In the genomic region with DNA sequence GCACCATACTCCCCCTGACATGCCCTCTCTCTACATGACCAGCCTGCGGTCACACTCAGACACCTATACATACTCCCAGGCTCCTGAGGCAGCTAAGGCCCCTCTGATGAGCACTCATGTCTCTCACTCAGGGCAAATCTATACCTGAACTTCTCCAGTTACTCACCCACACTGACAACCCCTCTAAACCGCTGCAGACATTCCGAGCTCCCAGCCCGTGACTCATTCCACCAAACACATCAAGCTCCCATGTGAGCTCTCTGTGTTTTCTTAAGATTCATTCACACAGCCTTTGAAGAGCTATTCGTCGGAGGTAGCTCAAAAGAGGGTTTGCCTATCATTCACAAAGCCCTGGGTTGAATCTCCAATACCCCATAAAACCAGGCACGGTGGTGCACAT, we compare ENCODE assay signal across 18 mouse cellular contexts.
A peak's percentile ranks its signal among the peaks of the same experiment; 100 is the strongest.
DNase-seq lines count a peak whose midpoint lies in the region; ATAC-seq and TF ChIP-seq lines count a peak whose summit lies in the region.
"Had no signal": no experiment of that assay in that cellular context is flagged by ENCODE, and none has a peak within 500 bp of the region (broad histone marks: within the 10 kb centered on the region; RNA-seq: fewer than 3 reads in every experiment).

No protein-coding gene starts in this region.

- 55% methylated on average over 7 of the region's 7 CpGs for WGBS in embryonic facial prominence, embryonic 14.5 days
- 74% methylated on average over 7 of the region's 7 CpGs for WGBS in embryonic facial prominence, embryonic 10.5 days
- WGBS in midbrain, embryonic 11.5 days, result 74% methylated on average over 7 of the region's 7 CpGs
- 69% methylated on average over 7 of the region's 7 CpGs for whole genome bisulfite sequencing in midbrain, embryonic 16.5 days
- WGBS in stomach, postnatal 0 days, result 46% methylated on average over 7 of the region's 7 CpGs

- ATAC-seq in embryonic facial prominence, embryonic 14.5 days (ENCODE audit: low read depth), result no peak
- ATAC-seq in midbrain, embryonic 11.5 days (ENCODE audit: low FRiP score), result no peak
- ATAC-seq in midbrain, embryonic 16.5 days, result no peak
- ATAC-seq in activated CD4-positive, CD25-positive, alpha-beta regulatory T cell, adult 4 months, result no peak
- no peak for ATAC-seq in stomach, postnatal 0 days (ENCODE audit: low FRiP score, low TSS enrichment)
- ATAC-seq: forebrain, embryonic 13.5 days; intestine, embryonic 16.5 days had no signal

- TF ChIP-seq EP300 in stomach, postnatal 0 days (optimal IDR thresholded peaks at IDR 0.05), result no peak

- no peaks in the 10 kb centered on the region for H3K36me3 ChIP-seq in embryonic facial prominence, embryonic 14.5 days (ENCODE audit: control insufficient read depth, insufficient read depth, low read length)
- no peaks in the 10 kb centered on the region for H3K36me3 ChIP-seq in embryonic facial prominence, embryonic 10.5 days (replicated peaks)
- H3K36me3 ChIP-seq in midbrain, embryonic 11.5 days (ENCODE audit: control insufficient read depth, insufficient read depth, low read length), result no peaks in the 10 kb centered on the region
- no peaks in the 10 kb centered on the region for H3K36me3 ChIP-seq in midbrain, embryonic 16.5 days (ENCODE audit: control insufficient read depth, insufficient read depth, low read length)
- no peaks in the 10 kb centered on the region for H3K36me3 ChIP-seq in stomach, postnatal 0 days (ENCODE audit: control insufficient read depth, insufficient read depth, low read length)
- H3K36me3 ChIP-seq: heart, embryonic 15.5 days; hindbrain, embryonic 15.5 days had no signal

- H3K9me3 ChIP-seq in embryonic facial prominence, embryonic 14.5 days (ENCODE audit: control insufficient read depth, low read length), result no peaks in the 10 kb centered on the region
- H3K9me3 ChIP-seq in embryonic facial prominence, embryonic 10.5 days, result no peaks in the 10 kb centered on the region
- no peaks in the 10 kb centered on the region for H3K9me3 ChIP-seq in midbrain, embryonic 11.5 days (ENCODE audit: control insufficient read depth, low read length)
- no peaks in the 10 kb centered on the region for H3K9me3 ChIP-seq in midbrain, embryonic 16.5 days (replicated peaks; ENCODE audit: control insufficient read depth, low read length, poor library complexity, severe bottlenecking)
- H3K9me3 ChIP-seq in stomach, postnatal 0 days (ENCODE audit: control insufficient read depth, low read length), result no peaks in the 10 kb centered on the region
- H3K9me3 ChIP-seq: forebrain, embryonic 13.5 days; heart, embryonic 15.5 days; hindbrain, embryonic 15.5 days had no signal

- no peaks in the 10 kb centered on the region for H3K4me1 ChIP-seq in embryonic facial prominence, embryonic 14.5 days (ENCODE audit: control insufficient read depth, insufficient read depth, low read length)
- peaks cover 15% of the 10 kb centered on the region for H3K4me1 ChIP-seq in embryonic facial prominence, embryonic 10.5 days
- no peaks in the 10 kb centered on the region for H3K4me1 ChIP-seq in midbrain, embryonic 11.5 days (ENCODE audit: control insufficient read depth, insufficient read depth, low read length)
- no peaks in the 10 kb centered on the region for H3K4me1 ChIP-seq in midbrain, embryonic 16.5 days (ENCODE audit: control insufficient read depth, insufficient read depth, low read length)
- no peaks in the 10 kb centered on the region for H3K4me1 ChIP-seq in stomach, postnatal 0 days (replicated peaks; ENCODE audit: control insufficient read depth, insufficient read depth)
- H3K4me1 ChIP-seq: heart, embryonic 15.5 days had no signal

- H3K9ac ChIP-seq in embryonic facial prominence, embryonic 14.5 days (ENCODE audit: low read depth, low read length), result no peak overlapping the region
- H3K9ac ChIP-seq in midbrain, embryonic 11.5 days (ENCODE audit: low read length), result no peak overlapping the region
- H3K9ac ChIP-seq in midbrain, embryonic 16.5 days (ENCODE audit: low read depth, low read length), result no peak overlapping the region
- H3K9ac ChIP-seq in stomach, postnatal 0 days (ENCODE audit: low read length), result no peak overlapping the region
- H3K9ac ChIP-seq: forebrain, embryonic 13.5 days; heart, embryonic 15.5 days; hindbrain, embryonic 15.5 days had no signal

- no peak overlapping the region for H3K4me2 ChIP-seq in embryonic facial prominence, embryonic 14.5 days (ENCODE audit: low read depth, low read length)
- no peak overlapping the region for H3K4me2 ChIP-seq in midbrain, embryonic 11.5 days
- H3K4me2 ChIP-seq in midbrain, embryonic 16.5 days (ENCODE audit: low read length), result no peak overlapping the region
- no peak overlapping the region for H3K4me2 ChIP-seq in stomach, postnatal 0 days (replicated peaks; ENCODE audit: low read depth)
- H3K4me2 ChIP-seq: forebrain, embryonic 13.5 days; heart, embryonic 11.5 days; heart, embryonic 15.5 days; hindbrain, embryonic 15.5 days had no signal

- no peak overlapping the region for H3K27ac ChIP-seq in embryonic facial prominence, embryonic 14.5 days (replicated peaks; ENCODE audit: low read depth, low read length)
- H3K27ac ChIP-seq in embryonic facial prominence, embryonic 10.5 days (replicated peaks), result no peak overlapping the region
- no peak overlapping the region for H3K27ac ChIP-seq in midbrain, embryonic 11.5 days (ENCODE audit: low read depth, low read length)
- no peak overlapping the region for H3K27ac ChIP-seq in midbrain, embryonic 16.5 days (ENCODE audit: low read length)
- H3K27ac ChIP-seq in stomach, postnatal 0 days (replicated peaks), result no peak overlapping the region
- H3K27ac ChIP-seq: forebrain, embryonic 13.5 days; heart, adult 2 months; heart, embryonic 15.5 days; hindbrain, embryonic 15.5 days had no signal

- H3K4me3 ChIP-seq in embryonic facial prominence, embryonic 14.5 days (ENCODE audit: low read depth, low read length), result no peak overlapping the region
- no peak overlapping the region for H3K4me3 ChIP-seq in embryonic facial prominence, embryonic 10.5 days
- no peak overlapping the region for H3K4me3 ChIP-seq in midbrain, embryonic 11.5 days (ENCODE audit: low read depth, low read length)
- no peak overlapping the region for H3K4me3 ChIP-seq in midbrain, embryonic 16.5 days (ENCODE audit: low read depth, low read length)
- H3K4me3 ChIP-seq in stomach, postnatal 0 days (ENCODE audit: low read depth, low read length), result no peak overlapping the region
- H3K4me3 ChIP-seq: forebrain, embryonic 13.5 days; heart, adult 2 months; heart, embryonic 15.5 days; hindbrain, embryonic 15.5 days had no signal

- DNase-seq in embryonic facial prominence, embryonic 14.5 days (ENCODE audit: low spot score), result peak; percentile 18
- no peak for DNase-seq in embryonic facial prominence, embryonic 10.5 days (ENCODE audit: low spot score)
- DNase-seq in midbrain, embryonic 11.5 days (ENCODE audit: low spot score, missing footprints), result peak; percentile 14
- DNase-seq in brain, adult 2 months (ENCODE audit: low read depth, low spot score), result peak; percentile 74
- no peak for DNase-seq in stomach, postnatal 0 days (ENCODE audit: low spot score)
- DNase-seq: adrenal gland, postnatal 14 days; cerebellum, adult 2 months; gastrocnemius, postnatal 10 days; heart, adult 2 months; heart, postnatal 14 days; kidney, adult 2 months had no signal

- H3K27me3 ChIP-seq in embryonic facial prominence, embryonic 14.5 days (replicated peaks; ENCODE audit: control insufficient read depth, insufficient read depth, low read length), result no peaks in the 10 kb centered on the region
- no peaks in the 10 kb centered on the region; the same call in 1 of the 2 replicates for H3K27me3 ChIP-seq in embryonic facial prominence, embryonic 10.5 days (replicated peaks; ENCODE audit: low read depth, poor library complexity, severe bottlenecking)
- H3K27me3 ChIP-seq in midbrain, embryonic 11.5 days (ENCODE audit: control insufficient read depth, insufficient read depth, low read length), result no peaks in the 10 kb centered on the region
- H3K27me3 ChIP-seq in midbrain, embryonic 16.5 days (ENCODE audit: control insufficient read depth, insufficient read depth, low read depth, low read length), result no peaks in the 10 kb centered on the region
- H3K27me3 ChIP-seq in stomach, postnatal 0 days (ENCODE audit: control insufficient read depth, insufficient read depth, low read length), result no peaks in the 10 kb centered on the region
- H3K27me3 ChIP-seq: forebrain, embryonic 13.5 days; heart, embryonic 15.5 days; hindbrain, embryonic 15.5 days had no signal

- TF ChIP-seq CTCF in stomach, postnatal 0 days (IDR thresholded peaks at IDR 0.05; ENCODE audit: low read depth), result no peak

Comparison
In these comparisons a context has a peak if more than half of its experiments do, and no peak if none do; other contexts are left out.
1. DNase-seq: peak in embryonic facial prominence, embryonic 14.5 days (single experiment), midbrain, embryonic 11.5 days (single experiment) and brain, adult 2 months (single experiment); none in embryonic facial prominence, embryonic 10.5 days (single experiment) and stomach, postnatal 0 days (single experiment).